Mouse (Mus musculus) T-helper 17 cell (primary cell): ENCODE measurements at regions not wholly inside any gene's neighbourhood (a gene's known extent, or its start where the extent isn't known, plus 50 kb on each side); places are given as distances from the start of the nearest gene placed in this dataset.

ENCODE experiments used
- in situ Hi-C, 2 experiments: fragments of 300-600 bp; cut with MboI, MseI; formaldehyde crosslinking; loops; 1 replicate in 1 of 2; 2 replicates in 1 of 2; pipeline ENCODE4 v1.15.1; 2025; ENCODE audit warnings: high pct_unique_total_duplicates in 2 of 2

DNA sequence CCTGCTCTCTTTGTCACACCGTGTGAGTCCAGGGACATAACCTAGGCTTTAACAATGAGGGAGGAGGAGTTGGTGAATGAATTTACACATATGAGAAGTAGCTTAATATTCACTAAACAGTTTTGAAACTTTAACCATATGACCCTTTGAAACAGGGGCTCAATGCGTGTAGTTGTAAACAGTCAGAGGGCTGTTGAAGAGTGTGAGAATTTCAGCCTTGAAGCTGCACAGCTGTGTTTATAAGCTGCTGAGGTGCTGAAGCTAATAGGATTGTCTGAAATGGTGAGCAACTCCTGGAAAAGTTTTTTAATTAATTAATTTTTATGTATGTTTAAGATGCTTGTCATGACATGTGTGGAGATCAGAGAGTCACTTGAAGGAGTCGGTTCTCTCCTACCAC, 59.8 kb upstream of the Rgma start:
- in situ Hi-C loops = no loop called here

DNA sequence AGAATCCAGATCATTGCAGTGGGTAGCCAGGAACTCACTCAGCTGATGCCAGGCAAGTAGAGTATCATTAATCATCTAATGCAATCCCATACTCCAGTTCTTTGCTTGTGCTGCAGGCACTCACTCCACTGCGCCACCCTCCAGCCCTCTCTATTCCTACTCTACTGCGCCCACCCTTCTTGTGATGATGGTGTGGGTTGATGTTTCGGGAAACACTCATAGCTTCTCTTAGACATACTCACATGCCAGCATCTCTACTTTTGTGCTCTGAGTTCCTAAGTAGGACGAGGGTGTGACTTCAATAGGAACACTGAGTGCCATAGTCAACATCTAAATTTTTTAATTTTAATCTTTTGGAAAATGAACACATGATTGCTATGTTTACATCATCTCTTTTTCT, 57.7 kb upstream of the Rgma start:
- in situ Hi-C loops = no loop called here

DNA sequence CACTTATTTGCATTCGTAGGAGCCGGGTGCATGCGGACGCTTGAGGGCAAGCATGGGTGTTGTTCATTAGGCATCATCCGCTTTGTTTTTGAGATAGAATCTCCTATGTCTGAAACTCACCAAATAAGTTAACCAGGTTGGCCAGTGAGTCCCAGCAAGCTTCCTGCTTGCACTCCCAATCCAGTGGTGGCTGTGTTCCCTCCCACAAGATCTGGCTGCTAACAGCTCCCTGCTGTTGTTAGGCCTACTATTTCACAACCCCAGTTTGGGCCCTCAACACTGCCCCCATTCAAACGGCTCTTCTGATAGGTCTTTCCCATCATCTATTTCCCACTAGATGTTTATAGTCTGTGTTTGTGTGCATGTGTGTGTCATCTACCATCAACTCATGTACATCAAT, 56.3 kb upstream of the Rgma start:
- in situ Hi-C loops = no loop called here

DNA sequence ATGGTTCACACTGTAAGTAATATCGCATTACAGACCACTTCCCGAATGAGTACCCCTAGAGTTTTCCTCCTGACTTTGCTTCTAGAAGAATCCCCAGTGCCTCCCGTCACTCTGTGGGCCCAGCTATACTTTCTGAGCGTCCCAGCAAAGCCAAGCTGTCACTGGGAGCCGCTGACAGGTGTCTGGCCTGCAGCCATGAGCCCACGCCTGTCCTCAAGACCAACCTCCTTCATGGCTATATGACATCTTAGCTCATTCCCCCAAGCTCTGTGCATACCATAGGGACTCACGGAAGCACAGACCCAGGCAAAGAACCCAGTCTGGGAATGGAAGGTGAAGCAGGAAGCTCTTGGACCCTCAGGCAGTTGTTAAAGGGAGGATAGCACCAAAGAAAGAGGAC, 55.3 kb upstream of the Rgma start:
- in situ Hi-C loops = no loop called here

DNA sequence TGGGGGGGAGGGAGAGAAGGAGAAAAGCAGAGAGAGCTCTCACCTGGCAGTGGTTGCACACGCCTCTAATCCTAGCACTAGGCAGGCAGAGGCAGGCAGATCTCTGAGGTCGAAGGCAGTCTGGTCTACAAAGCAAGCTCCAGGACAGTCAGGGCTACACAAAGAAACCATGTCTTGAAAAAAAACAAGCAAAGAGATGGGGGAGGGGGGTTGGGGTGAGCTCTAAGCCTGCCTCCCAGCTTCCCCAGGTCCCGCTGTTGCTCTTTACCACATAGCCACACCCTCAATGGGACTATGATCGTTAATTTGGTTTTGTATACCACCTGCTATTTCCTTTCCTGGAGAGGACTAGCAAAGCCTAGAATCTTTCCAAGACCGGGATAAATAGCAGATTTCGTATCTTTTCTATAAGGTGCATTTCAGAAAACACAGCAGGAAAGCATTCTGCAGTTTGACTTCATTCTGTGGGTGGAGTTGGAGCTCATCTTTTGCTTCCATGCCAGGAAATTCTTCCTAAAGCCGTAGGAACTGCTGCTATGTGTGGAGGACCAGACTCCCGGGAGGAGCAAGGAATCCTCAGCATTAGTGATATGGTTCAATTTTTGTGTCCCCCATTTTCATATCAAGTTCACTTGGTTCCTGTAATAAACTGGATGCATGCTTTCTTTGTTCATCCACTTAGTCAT, 52.7 kb upstream of the Rgma start:
- in situ Hi-C loops = no loop called here

DNA sequence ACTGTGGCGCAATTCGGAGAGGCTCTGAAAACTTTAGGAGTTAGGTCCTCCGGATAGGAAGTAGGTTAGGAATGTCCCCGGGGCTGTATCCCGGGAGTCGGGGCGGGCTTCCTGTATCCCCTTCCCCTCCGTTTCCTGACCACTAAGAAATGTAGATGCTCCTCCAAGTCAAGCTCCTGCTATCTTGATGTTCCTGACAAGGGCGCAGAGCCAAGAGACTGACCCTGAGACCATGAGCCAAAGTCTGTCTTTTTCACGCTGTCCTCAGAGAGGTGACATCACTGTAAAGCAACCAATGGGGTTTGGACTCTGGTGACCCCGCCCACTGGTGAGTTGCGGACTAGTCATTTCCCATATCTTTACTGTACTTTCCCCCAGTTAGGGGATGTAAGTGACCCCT, 51.8 kb upstream of the Rgma start:
- in situ Hi-C loops = no loop called here

DNA sequence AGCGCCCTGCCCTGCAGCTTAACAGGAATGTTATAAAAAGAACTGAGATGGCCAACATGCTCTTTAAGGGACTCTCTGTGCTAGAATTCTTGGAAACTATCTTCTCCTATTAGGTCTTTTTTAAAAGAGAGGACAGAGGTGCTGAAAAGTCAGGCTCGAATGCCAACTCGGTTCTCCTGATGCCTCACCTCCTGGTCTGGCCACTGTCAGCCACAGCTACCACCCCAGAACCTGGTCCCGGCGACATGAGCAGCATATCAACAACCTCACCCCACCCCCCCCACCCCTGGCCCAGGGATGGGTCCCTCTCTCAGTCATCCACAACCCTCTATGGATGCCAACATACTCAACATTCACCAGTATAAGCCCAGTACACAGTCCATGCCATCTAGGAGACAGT, 49.8 kb upstream of the Rgma start:
- in situ Hi-C loops = no loop called here
